In the genomic region with DNA sequence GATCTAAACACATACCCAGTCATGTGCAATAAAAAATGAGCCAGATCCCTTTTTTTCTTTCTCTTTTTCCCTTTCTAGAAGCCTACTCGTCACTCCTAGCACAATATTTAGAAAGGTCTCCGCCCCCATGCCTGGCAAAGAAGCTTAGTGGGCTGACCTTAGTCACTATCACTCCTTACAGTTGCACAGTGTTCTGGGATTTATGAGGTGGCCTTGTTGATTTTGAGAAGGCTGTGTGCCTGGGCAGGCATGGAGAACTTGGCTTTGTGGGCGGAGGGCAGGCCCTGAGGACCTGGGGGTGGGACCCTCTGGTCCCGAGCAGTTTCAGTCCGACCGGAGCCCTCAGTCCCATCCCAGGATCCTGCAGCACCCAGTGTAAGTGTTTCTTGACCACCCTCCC, we compare ENCODE assay signal across 20 mouse cellular contexts. TPM values are rescaled to one million over a fixed set of nuclear protein-coding genes. Genes with fewer than 3 reads are reported as not detected.
DNase-seq lines count a peak whose midpoint lies in the region; ATAC-seq and TF ChIP-seq lines count a peak whose summit lies in the region.
"Had no signal": no experiment of that assay in that cellular context is flagged by ENCODE, and none has a peak within 500 bp of the region (broad histone marks: within the 10 kb centered on the region; RNA-seq: fewer than 3 reads in every experiment).

No protein-coding gene starts in this region.

- no peak for TF ChIP-seq CTCF in kidney, postnatal 0 days (IDR thresholded peaks at IDR 0.05; ENCODE audit: low read depth)

- no peak overlapping the region for H3K4me3 ChIP-seq in kidney, postnatal 0 days (replicated peaks; ENCODE audit: low read depth, low read length)
- no peak overlapping the region for H3K4me3 ChIP-seq in macrophage (ENCODE audit: inconsistent target)
- H3K4me3 ChIP-seq: embryonic facial prominence, embryonic 10.5 days; midbrain, embryonic 15.5 days; neural tube, embryonic 15.5 days had no signal

- H3K9me3 ChIP-seq in kidney, postnatal 0 days (replicated peaks; ENCODE audit: low read length) = no peaks in the 10 kb centered on the region
- H3K9me3 ChIP-seq: midbrain, embryonic 15.5 days; neural tube, embryonic 15.5 days had no signal

- peak; percentile 80 to 81 for DNase-seq in adrenal gland, adult (ENCODE audit: inconsistent age in 2 of 2, low spot score in 1 of 2)
- DNase-seq in adrenal gland, postnatal 25 days = no peak
- DNase-seq in kidney, postnatal 0 days (ENCODE audit: low spot score) = no peak
- no peak for DNase-seq in kidney, postnatal 4 days
- peak; percentile 71 for DNase-seq in adrenal gland, postnatal 14 days
- no peak for DNase-seq in spleen, adult 18-20 months
- no peak for DNase-seq in liver
- DNase-seq: cerebellum, adult 2 months; gastrocnemius, postnatal 10 days; kidney, adult 2 months; kidney, postnatal 14 days; left cerebral cortex, postnatal 4 days; liver, postnatal 0 days; right cerebral cortex, postnatal 4 days; thymus, postnatal 36 days had no signal

- H3K27ac ChIP-seq in kidney, postnatal 0 days = no peak overlapping the region
- 0 out of 2 replicates have a peak overlapping the region, but pooled peaks have one; percentile 8 for H3K27ac ChIP-seq in macrophage
- H3K27ac ChIP-seq: embryonic facial prominence, embryonic 10.5 days; midbrain, embryonic 15.5 days; neural tube, embryonic 15.5 days had no signal

- 0 out of 2 replicates have a peak, but pooled peaks have one; percentile 21 for ATAC-seq in kidney, postnatal 0 days (replicated peaks; ENCODE audit: low FRiP score, low read depth)
- ATAC-seq: liver, postnatal 0 days; midbrain, embryonic 15.5 days; Patski had no signal

- no peak overlapping the region for H3K9ac ChIP-seq in kidney, postnatal 0 days (ENCODE audit: low read depth, low read length)
- H3K9ac ChIP-seq: liver, postnatal 0 days; midbrain, embryonic 15.5 days; neural tube, embryonic 15.5 days had no signal

- peaks cover 15% of the 10 kb centered on the region; the same call in 1 of the 2 replicates for H3K79me2 ChIP-seq in macrophage (ENCODE audit: inconsistent target)

- 78% methylated on average over 6 of the region's 6 CpGs for WGBS in kidney, postnatal 0 days
- WGBS in macrophage (ENCODE audit: missing documents) = 79% methylated on average over 6 of the region's 6 CpGs

- 0 out of 2 replicates have a peak, but pooled peaks cover 3% of the 10 kb centered on the region for H3K36me3 ChIP-seq in kidney, postnatal 0 days (ENCODE audit: insufficient read depth, low read length)
- peaks cover 32% of the 10 kb centered on the region for H3K36me3 ChIP-seq in macrophage (ENCODE audit: inconsistent target)
- H3K36me3 ChIP-seq: midbrain, embryonic 15.5 days had no signal

- no peak overlapping the region for H3K4me2 ChIP-seq in kidney, postnatal 0 days (ENCODE audit: low read length)
- H3K4me2 ChIP-seq: midbrain, embryonic 15.5 days; neural tube, embryonic 15.5 days had no signal

- H3K27me3 ChIP-seq in kidney, postnatal 0 days (ENCODE audit: insufficient read depth, low read length) = no peaks in the 10 kb centered on the region
- H3K27me3 ChIP-seq: midbrain, embryonic 15.5 days; neural tube, embryonic 15.5 days; Patski had no signal

- H3K4me1 ChIP-seq in kidney, postnatal 0 days (replicated peaks; ENCODE audit: insufficient read depth, low read length) = no peaks in the 10 kb centered on the region
- H3K4me1 ChIP-seq: embryonic facial prominence, embryonic 10.5 days; midbrain, embryonic 15.5 days; neural tube, embryonic 15.5 days had no signal

RNA-seq across cellular contexts. Expression of a gene that starts 19.8 kb away (rescaled TPM):
- 82.3 and 110 TPM in 2 replicates for total RNA-seq in adrenal gland, postnatal 25 days (2021)
- polyA plus RNA-seq in kidney, postnatal 0 days (2015; fragmentation: Nextera tagmentation; extraction: Ambion mirVana) = 65.8 and 66.8 TPM in 2 replicates
- total RNA-seq in adrenal gland, postnatal 14 days (2021) = 75.7 and 87.8 TPM in 2 replicates
- total RNA-seq in macrophage (2018; cell fraction: chromatin; rRNA removed) = 100 to 1,000 TPM in 12 of 26 experiments, 10 to 100 TPM in 14; 35.0 to 252 (median 88.7) TPM
- total RNA-seq in macrophage (2018; cell fraction: cytosol; rRNA removed) = 100 to 1,000 TPM in 13 of 26 experiments, 10 to 100 TPM in 13; 48.3 to 295 (median 135) TPM
- total RNA-seq in macrophage (2018; cell fraction: nucleus; rRNA removed) = 100 to 1,000 TPM in 15 of 26 experiments, 10 to 100 TPM in 11; 32.0 to 256 (median 136) TPM
- polyA plus RNA-seq in macrophage (2018) = 35.9 to 98.6 TPM (median 72.6 TPM) in 3 replicates

RNA-seq across cellular contexts. Expression of a gene that starts 19.8 kb away (rescaled TPM):
- 60.8 and 61.0 TPM in 2 replicates for total RNA-seq in adrenal gland, postnatal 25 days (2021)
- 19.1 and 21.1 TPM in 2 replicates for polyA plus RNA-seq in kidney, postnatal 0 days (2015; fragmentation: Nextera tagmentation; extraction: Ambion mirVana)
- total RNA-seq in adrenal gland, postnatal 14 days (2021) = 56.4 and 61.3 TPM in 2 replicates
- 100 to 1,000 TPM; 148 to 312 (median 209) TPM for total RNA-seq in macrophage (2018; cell fraction: chromatin; rRNA removed)
- total RNA-seq in macrophage (2018; cell fraction: cytosol; rRNA removed) = 10 to 100 TPM; 50.5 to 76.2 (median 61.5) TPM
- 100 to 1,000 TPM; 104 to 290 (median 140) TPM for total RNA-seq in macrophage (2018; cell fraction: nucleus; rRNA removed)
- 30.0 to 31.7 TPM (median 30.9 TPM) in 3 replicates for polyA plus RNA-seq in macrophage (2018)

RNA-seq across cellular contexts. Expression of a gene that starts 26.0 kb away (rescaled TPM):
- 58.9 and 59.7 TPM in 2 replicates for total RNA-seq in adrenal gland, postnatal 25 days (2021)
- 50.6 and 52.1 TPM in 2 replicates for polyA plus RNA-seq in kidney, postnatal 0 days (2015; fragmentation: Nextera tagmentation; extraction: Ambion mirVana)
- 53.6 and 63.5 TPM in 2 replicates for total RNA-seq in adrenal gland, postnatal 14 days (2021)
- total RNA-seq in macrophage (2018; cell fraction: chromatin; rRNA removed) = 10 to 100 TPM; 25.0 to 98.8 (median 68.0) TPM
- total RNA-seq in macrophage (2018; cell fraction: cytosol; rRNA removed) = 100 to 1,000 TPM; 340 to 655 (median 502) TPM
- total RNA-seq in macrophage (2018; cell fraction: nucleus; rRNA removed) = 100 to 1,000 TPM; 107 to 292 (median 177) TPM
- polyA plus RNA-seq in macrophage (2018) = 307 to 396 TPM (median 393 TPM) in 3 replicates

RNA-seq across cellular contexts. Expression of a gene that starts 37.8 kb away (rescaled TPM):
- 52.4 and 65.8 TPM in 2 replicates for total RNA-seq in adrenal gland, postnatal 25 days (2021)
- 9.7 and 10.3 TPM in 2 replicates for polyA plus RNA-seq in kidney, postnatal 0 days (2015; fragmentation: Nextera tagmentation; extraction: Ambion mirVana)
- 71.0 and 88.3 TPM in 2 replicates for total RNA-seq in adrenal gland, postnatal 14 days (2021)
- 10 to 100 TPM; 16.3 to 80.2 (median 56.7) TPM for total RNA-seq in macrophage (2018; cell fraction: chromatin; rRNA removed)
- total RNA-seq in macrophage (2018; cell fraction: cytosol; rRNA removed) = 10 to 100 TPM; 27.4 to 46.5 (median 37.8) TPM
- 10 to 100 TPM; 29.1 to 75.2 (median 49.1) TPM for total RNA-seq in macrophage (2018; cell fraction: nucleus; rRNA removed)
- 32.9 to 38.1 TPM (median 35.0 TPM) in 3 replicates for polyA plus RNA-seq in macrophage (2018)

Comparison
In these comparisons a context has a peak if more than half of its experiments do, and no peak if none do; other contexts are left out.
1. DNase-seq: peak in adrenal gland, adult (2 of 2) and adrenal gland, postnatal 14 days (single experiment); none in adrenal gland, postnatal 25 days (single experiment), kidney, postnatal 0 days (single experiment), kidney, postnatal 4 days (0 of 2), spleen, adult 18-20 months (0 of 2) and liver (single experiment).